ENCODE assay signal across 17 mouse cellular contexts in the genomic region with DNA sequence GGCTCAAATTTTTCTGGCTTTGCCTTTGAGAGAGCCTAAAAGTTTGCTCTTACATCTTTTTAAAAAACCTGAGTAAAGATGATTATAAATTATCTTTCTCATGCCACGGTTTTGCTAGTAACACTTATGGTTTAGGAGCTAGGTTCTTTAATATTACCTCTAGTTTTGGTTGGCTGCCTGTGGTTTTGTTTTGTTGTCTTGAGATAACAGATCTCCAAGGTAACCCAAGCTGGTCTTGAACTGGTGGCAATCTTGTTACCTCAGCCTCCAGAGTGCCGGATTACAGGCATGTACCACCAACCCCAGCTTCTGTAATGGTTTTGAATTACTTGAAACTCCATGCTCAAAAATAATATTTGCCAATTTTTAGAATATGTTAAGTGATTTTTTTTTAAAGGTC.
"Had no signal": no experiment of that assay in that cellular context is flagged by ENCODE, and none has a peak within 500 bp of the region (broad histone marks: within the 10 kb centered on the region; RNA-seq: fewer than 3 reads in every experiment).

No protein-coding gene starts in this region.

- H3K4me2 ChIP-seq: limb, embryonic 15.5 days; liver, embryonic 12.5 days; lung, embryonic 14.5 days; midbrain, embryonic 12.5 days; neural tube, embryonic 13.5 days had no signal

- H3K9me3 ChIP-seq: limb, embryonic 15.5 days; liver, embryonic 12.5 days; megakaryocyte, embryonic 14.5 days; midbrain, embryonic 12.5 days; neural tube, embryonic 13.5 days had no signal

- H3K27me3 ChIP-seq: limb, embryonic 15.5 days; liver, embryonic 12.5 days; megakaryocyte, embryonic 14.5 days; midbrain, embryonic 12.5 days; neural tube, embryonic 13.5 days had no signal

- H3K9ac ChIP-seq: limb, embryonic 15.5 days; liver, embryonic 12.5 days; lung, embryonic 14.5 days; midbrain, embryonic 12.5 days; neural tube, embryonic 13.5 days had no signal

- H3K27ac ChIP-seq: left cerebral cortex, adult 2 months; limb, embryonic 15.5 days; liver, embryonic 12.5 days; midbrain, embryonic 12.5 days; neural tube, embryonic 13.5 days; stomach, postnatal 0 days had no signal

- ATAC-seq: liver, embryonic 12.5 days; midbrain, embryonic 16.5 days had no signal

- DNase-seq: kidney, adult 2 months; kidney, postnatal 25 days; lung, embryonic 14.5 days; lung, postnatal 10 days; lung, postnatal 4 days; retina, postnatal 1 day; right cerebral cortex, postnatal 4 days; thymus, adult 18-20 months; thymus, postnatal 25 days had no signal

- H3K4me3 ChIP-seq: left cerebral cortex, adult 2 months; limb, embryonic 15.5 days; liver, embryonic 12.5 days; megakaryocyte, embryonic 14.5 days; midbrain, embryonic 12.5 days; neural tube, embryonic 13.5 days had no signal
